ENCODE assay signal across 8 mouse cellular contexts in the genomic region with DNA sequence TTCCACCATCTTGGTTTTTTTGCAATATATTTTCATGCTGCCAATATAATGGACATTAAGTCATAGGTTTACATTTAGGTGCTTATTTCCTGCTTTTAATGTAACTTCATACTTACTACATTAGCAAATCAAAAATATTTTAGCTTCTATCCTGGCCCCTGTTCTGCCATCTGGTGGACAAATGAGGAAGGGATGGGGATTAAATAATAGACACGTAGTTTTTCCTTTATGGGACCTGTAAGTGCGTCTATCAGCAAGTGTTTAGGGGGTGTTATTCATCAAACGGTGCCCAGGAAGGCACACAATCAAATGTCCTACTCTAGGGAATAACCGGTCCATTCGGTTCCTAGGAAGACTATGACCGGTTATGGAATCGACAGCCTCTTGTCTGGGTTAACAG.
DNase-seq lines count a peak whose midpoint lies in the region; ATAC-seq lines count a peak whose summit lies in the region.
"Had no signal": no experiment of that assay in that cellular context is flagged by ENCODE, and none has a peak within 500 bp of the region (broad histone marks: within the 10 kb centered on the region; RNA-seq: fewer than 3 reads in every experiment).

No protein-coding gene starts in this region.

- no peaks in the 10 kb centered on the region for H3K36me3 ChIP-seq in forebrain, embryonic 13.5 days (ENCODE audit: poor library complexity, severe bottlenecking)
- H3K36me3 ChIP-seq in kidney, embryonic 15.5 days = no peaks in the 10 kb centered on the region
- no peaks in the 10 kb centered on the region for H3K36me3 ChIP-seq in liver, embryonic 13.5 days

- DNase-seq in urinary bladder, postnatal 25 days (ENCODE audit: low spot score) = peak; percentile 52
- no peak for DNase-seq in urinary bladder, postnatal 4 days (ENCODE audit: low spot score in 2 of 2)
- peak; percentile 29 to 72 for DNase-seq in adrenal gland, postnatal 36 days
- DNase-seq in liver, embryonic 13.5 days = peak; percentile 8
- DNase-seq in right cerebral cortex, adult 2 months (ENCODE audit: low spot score in 2 of 2) = peak; percentile 75 to 76

- H3K27me3 ChIP-seq in forebrain, embryonic 13.5 days = no peaks in the 10 kb centered on the region
- no peaks in the 10 kb centered on the region for H3K27me3 ChIP-seq in kidney, embryonic 15.5 days
- H3K27me3 ChIP-seq in liver, embryonic 13.5 days = no peaks in the 10 kb centered on the region

- H3K4me3 ChIP-seq in forebrain, embryonic 13.5 days = no peak overlapping the region
- H3K4me3 ChIP-seq in kidney, embryonic 15.5 days (replicated peaks) = no peak overlapping the region
- H3K4me3 ChIP-seq in liver, embryonic 13.5 days (replicated peaks) = no peak overlapping the region
- H3K4me3 ChIP-seq: myocyte had no signal

- H3K4me2 ChIP-seq in forebrain, embryonic 13.5 days = no peak overlapping the region
- H3K4me2 ChIP-seq in kidney, embryonic 15.5 days = no peak overlapping the region
- no peak overlapping the region for H3K4me2 ChIP-seq in liver, embryonic 13.5 days

- no peak overlapping the region for H3K27ac ChIP-seq in forebrain, embryonic 13.5 days
- H3K27ac ChIP-seq in kidney, embryonic 15.5 days = peak overlapping the region; percentile 83
- H3K27ac ChIP-seq in liver, embryonic 13.5 days = peak overlapping the region; percentile 59; the same call in 1 of the 2 replicates

- WGBS in forebrain, embryonic 13.5 days = 53% methylated on average over 7 of the region's 7 CpGs
- 53% methylated on average over 7 of the region's 7 CpGs for WGBS in kidney, embryonic 15.5 days
- WGBS in liver, embryonic 13.5 days (ENCODE audit: insufficient replicate concordance) = 49% methylated on average over 7 of the region's 7 CpGs

- H3K4me1 ChIP-seq in forebrain, embryonic 13.5 days = peaks cover 14% of the 10 kb centered on the region
- peaks cover 40% of the 10 kb centered on the region for H3K4me1 ChIP-seq in kidney, embryonic 15.5 days
- peaks cover 7% of the 10 kb centered on the region for H3K4me1 ChIP-seq in liver, embryonic 13.5 days (replicated peaks)

- ATAC-seq in forebrain, embryonic 13.5 days = 0 out of 2 replicates have a peak, but pooled peaks have one; percentile 13
- ATAC-seq in kidney, embryonic 15.5 days (replicated peaks; ENCODE audit: low FRiP score) = no peak
- no peak for ATAC-seq in liver, embryonic 13.5 days (ENCODE audit: low read depth)

- H3K9me3 ChIP-seq in forebrain, embryonic 13.5 days (replicated peaks) = no peaks in the 10 kb centered on the region
- H3K9me3 ChIP-seq in kidney, embryonic 15.5 days (replicated peaks) = no peaks in the 10 kb centered on the region
- H3K9me3 ChIP-seq in liver, embryonic 13.5 days (replicated peaks) = no peaks in the 10 kb centered on the region

- H3K9ac ChIP-seq in forebrain, embryonic 13.5 days = no peak overlapping the region
- H3K9ac ChIP-seq in kidney, embryonic 15.5 days = no peak overlapping the region
- H3K9ac ChIP-seq in liver, embryonic 13.5 days = no peak overlapping the region

Comparison
In these comparisons a context has a peak if more than half of its experiments do, and no peak if none do; other contexts are left out.
1. DNase-seq: peak in urinary bladder, postnatal 25 days (single experiment), adrenal gland, postnatal 36 days (2 of 2), liver, embryonic 13.5 days (single experiment) and right cerebral cortex, adult 2 months (2 of 2); none in urinary bladder, postnatal 4 days (0 of 2).